Mouse (Mus musculus) lung, postnatal 0 days (tissue): ENCODE results near the gene Pank4. TPM values are rescaled to one million over a fixed set of nuclear protein-coding genes. Genes with fewer than 3 reads are reported as not detected.

Experiments
- ATAC-seq: fragments of 200-750 bp; cut with Nextera tagmentation; 2 replicates; pipeline ENCODE4 v1.8.0; 2017; ENCODE audit warnings: moderate library complexity
- DNase-seq: peaks from one replicate; pipeline ENCODE4 v3.0.0-alpha.2; 2016; ENCODE audit warnings: low spot score
- H3K27ac ChIP-seq: fragments of 300-500 bp; sonication (generic); 2 replicates; pipeline ENCODE4 v1.5.1; 2014; ENCODE audit warnings: antibody characterized with exemption, mild to moderate bottlenecking, low read length, mixed read lengths
- H3K27me3 ChIP-seq: fragments of 300-500 bp; sonication (generic); replicated peaks from 2 replicates; pipeline ENCODE4 v1.6.1; 2014; ENCODE audit warnings: low read length, mixed read lengths; ENCODE audit not compliant: insufficient read depth
- H3K36me3 ChIP-seq: fragments of 300-500 bp; sonication (generic); 2 replicates; pipeline ENCODE4 v1.6.1; 2014; ENCODE audit warnings: low read length, mixed read lengths; ENCODE audit not compliant: insufficient read depth
- H3K4me1 ChIP-seq: fragments of 300-500 bp; sonication (generic); 2 replicates; pipeline ENCODE4 v1.6.1; 2014; ENCODE audit warnings: antibody characterized with exemption, low read depth, low read length, mixed read lengths; ENCODE audit not compliant: insufficient read depth
- H3K4me2 ChIP-seq: fragments of 300-500 bp; sonication (generic); replicated peaks from 2 replicates; pipeline ENCODE4 v1.6.1; 2014; ENCODE audit warnings: low read depth, mild to moderate bottlenecking, low read length, moderate library complexity, mixed read lengths
- H3K4me3 ChIP-seq: fragments of 300-500 bp; sonication (generic); 2 replicates; pipeline ENCODE4 v1.5.1; 2014; ENCODE audit warnings: low read depth, low read length
- H3K9ac ChIP-seq: fragments of 300-500 bp; sonication (generic); replicated peaks from 2 replicates; pipeline ENCODE4 v1.6.1; 2014; ENCODE audit warnings: low read depth, mild to moderate bottlenecking
- H3K9me3 ChIP-seq: fragments of 300-500 bp; sonication (generic); 2 replicates; pipeline ENCODE4 v1.6.1; 2016; ENCODE audit warnings: low read length, mixed read lengths
- CTCF ChIP-seq: IDR thresholded peaks from 2 replicates; pipeline ENCODE4 v1.5.1; 2016; ENCODE audit warnings: antibody characterized with exemption, mild to moderate bottlenecking
- EP300 ChIP-seq: IDR thresholded peaks from 2 replicates; pipeline ENCODE4 v1.6.1; 2016; ENCODE audit warnings: antibody characterized with exemption, mild to moderate bottlenecking, control low read depth
- WGBS: fragments of 180-500 bp; shearing (Covaris S2); extraction: QIAGEN DNeasy Blood & Tissue Kit; methylation state at CpG from one replicate; pipeline ENCODE4 v1.1.7; 2014; 5-methylcytosine and 5-hydroxymethylcytosine counted together
- polyA plus RNA-seq: library from polyadenylated mRNA; unstranded; fragments of >200 nt; fragmentation: Nextera tagmentation; extraction: Ambion mirVana; gene quantifications from 2 replicates; pipeline ENCODE4 v1.2.1, GENCODE M21; 2015

Pank4 gene
- polyA plus RNA-seq, 1 experiment from 2014 or later, result 20.5 TPM

- H3K9ac ChIP-seq, result no peak overlapping the region
- H3K27me3 ChIP-seq, result no peaks in the 10 kb centered on the region
- ATAC-seq (no peak), DNase-seq (no peak)
- H3K4me2 ChIP-seq, result no peak overlapping the region
- H3K27ac ChIP-seq, result no peak overlapping the region
- no peak overlapping the region for H3K4me3 ChIP-seq
- no peaks in the 10 kb centered on the region for H3K9me3 ChIP-seq
- H3K4me1 ChIP-seq, result 0 out of 2 replicates have a peak, but pooled peaks cover 4% of the 10 kb centered on the region
- H3K36me3 ChIP-seq, result no peaks in the 10 kb centered on the region
- WGBS, result 68% methylated on average over 8 of the region's 8 CpGs
- TF ChIP-seq CTCF (no peak), EP300 (no peak)
Observed at GRCm38 (mm10) chr4:155018066-155018465, 54.1 kb downstream of the Pank4 start.

- Histone ChIP-seq H3K4me2 (peak overlapping the region; percentile 33; the same call in 1 of the 2 replicates), H3K9me3 (no peaks in the 10 kb centered on the region), H3K4me1 (0 out of 2 replicates have a peak, but pooled peaks cover 4% of the 10 kb centered on the region), H3K36me3 (no peaks in the 10 kb centered on the region), H3K27ac (no peak overlapping the region), H3K9ac (no peak overlapping the region), H3K27me3 (no peaks in the 10 kb centered on the region), H3K4me3 (no peak overlapping the region)
- ATAC-seq (peak; percentile 31), DNase-seq (peak; percentile 57)
- 5% methylated on average over 15 of the region's 15 CpGs for WGBS
- TF ChIP-seq EP300 (no peak), CTCF (peak; percentile 11; the same call in 1 of the 2 replicates)
Observed at GRCm38 (mm10) chr4:155018601-155019335, 54.8 kb downstream of the Pank4 start.

GRCm38 (mm10) chr4:155019336-155019847 is 55.5 kb downstream of the Pank4 start:
- Histone ChIP-seq H3K9me3 (no peaks in the 10 kb centered on the region), H3K4me2 (peak overlapping the region; percentile 33; the same call in 1 of the 2 replicates), H3K9ac (no peak overlapping the region), H3K36me3 (no peaks in the 10 kb centered on the region), H3K27ac (no peak overlapping the region), H3K4me3 (no peak overlapping the region), H3K4me1 (0 out of 2 replicates have a peak, but pooled peaks cover 4% of the 10 kb centered on the region), H3K27me3 (no peaks in the 10 kb centered on the region)
- no peak for TF ChIP-seq CTCF
- peak; percentile 56 for TF ChIP-seq EP300
- 0% methylated on average over 10 of the region's 10 CpGs for WGBS
- peak; percentile 86 for DNase-seq
- ATAC-seq, result peak; percentile 87

- no peak overlapping the region for H3K9ac ChIP-seq
- H3K4me3 ChIP-seq, result no peak overlapping the region
- peak overlapping the region; percentile 62 for H3K27ac ChIP-seq
- H3K9me3 ChIP-seq, result no peaks in the 10 kb centered on the region
- H3K4me1 ChIP-seq, result 0 out of 2 replicates have a peak, but pooled peaks cover 4% of the 10 kb centered on the region
- WGBS, result 29% methylated on average over 1 of the region's 1 CpGs
- no peaks in the 10 kb centered on the region for H3K27me3 ChIP-seq
- no peak overlapping the region for H3K4me2 ChIP-seq
- DNase-seq (peak; percentile 35), ATAC-seq (peak; percentile 49)
- no peaks in the 10 kb centered on the region for H3K36me3 ChIP-seq
- TF ChIP-seq CTCF, result no peak
Observed at GRCm38 (mm10) chr4:155020141-155020540, 56.2 kb downstream of the Pank4 start.

GRCm38 (mm10) chr4:155020813-155021212 is 56.9 kb downstream of the Pank4 start:
- no peak overlapping the region for H3K4me3 ChIP-seq
- no peak for DNase-seq
- H3K9me3 ChIP-seq, result no peaks in the 10 kb centered on the region
- TF ChIP-seq CTCF, result no peak
- TF ChIP-seq EP300, result no peak
- 0 out of 2 replicates have a peak, but pooled peaks cover 4% of the 10 kb centered on the region for H3K4me1 ChIP-seq
- H3K27me3 ChIP-seq, result no peaks in the 10 kb centered on the region
- H3K9ac ChIP-seq, result no peak overlapping the region
- H3K4me2 ChIP-seq, result no peak overlapping the region
- no peak overlapping the region for H3K27ac ChIP-seq
- H3K36me3 ChIP-seq, result no peaks in the 10 kb centered on the region
- no peak for ATAC-seq
- WGBS, result 54% methylated on average over 9 of the region's 9 CpGs

- Histone ChIP-seq H3K27me3 (no peaks in the 10 kb centered on the region), H3K36me3 (no peaks in the 10 kb centered on the region), H3K4me1 (0 out of 2 replicates have a peak, but pooled peaks cover 4% of the 10 kb centered on the region), H3K4me3 (no peak overlapping the region), H3K4me2 (no peak overlapping the region), H3K9ac (no peak overlapping the region), H3K9me3 (no peaks in the 10 kb centered on the region), H3K27ac (no peak overlapping the region)
- TF ChIP-seq CTCF, result no peak
- TF ChIP-seq EP300, result no peak
- DNase-seq (no peak), ATAC-seq (no peak)
- 56% methylated on average over 7 of the region's 7 CpGs for WGBS
Observed at GRCm38 (mm10) chr4:155022228-155022855, 58.4 kb downstream of the Pank4 start.
